Mouse (Mus musculus) ES-E14 (cell line): ENCODE data around the gene Tmem141. TPM values are rescaled to one million over a fixed set of nuclear protein-coding genes. Genes with fewer than 3 reads are reported as not detected.

Source experiments
- DNase-seq: peaks from one replicate; pipeline ENCODE4 v3.0.0-alpha.2; 2013; ENCODE audit warnings: low read depth, low spot score
- H3K27ac ChIP-seq: 2 replicates; pipeline ENCODE4 v1.5.1; 2012; ENCODE audit warnings: low read depth, mild to moderate bottlenecking, low read length, moderate library complexity, mixed read lengths; ENCODE audit not compliant: poor library complexity, insufficient read depth, severe bottlenecking
- H3K36me3 ChIP-seq: 2 replicates; pipeline ENCODE4 v1.6.1; 2012; ENCODE audit warnings: mild to moderate bottlenecking, low read length, moderate library complexity, mixed read lengths; ENCODE audit not compliant: control insufficient read depth, poor library complexity, insufficient read depth, severe bottlenecking
- H3K4me1 ChIP-seq, 2 experiments: fragments of 150-350 bp in 1 of 2; sonication (generic) in 1 of 2; 2 replicates each; pipeline ENCODE4 v1.6.1; 2012; ENCODE audit warnings: low read length in 2 of 2, mild to moderate bottlenecking in 1 of 2, mixed read lengths in 1 of 2; ENCODE audit not compliant: control insufficient read depth in 2 of 2, insufficient read depth in 2 of 2, poor library complexity in 1 of 2
- H3K4me3 ChIP-seq, 2 experiments: fragments of 150-350 bp in 1 of 2; sonication (generic) in 1 of 2; 2 replicates each; pipeline ENCODE4 v1.5.1; 2012; ENCODE audit warnings: low read length in 2 of 2, low read depth in 1 of 2, mild to moderate bottlenecking in 1 of 2, mixed read lengths in 1 of 2; ENCODE audit not compliant: insufficient read depth in 1 of 2, poor library complexity in 1 of 2, severe bottlenecking in 1 of 2
- H3K9ac ChIP-seq: 2 replicates; pipeline ENCODE4 v1.6.1; 2012; ENCODE audit warnings: low read depth, mild to moderate bottlenecking, low read length, mixed read lengths; ENCODE audit not compliant: poor library complexity, insufficient read depth, severe bottlenecking
- H3K9me3 ChIP-seq: fragments of 150-350 bp; sonication (generic); 2 replicates; pipeline ENCODE4 v1.6.1; 2012; ENCODE audit warnings: low read depth, mild to moderate bottlenecking, low read length; ENCODE audit not compliant: control insufficient read depth, insufficient read depth
- CHD2 ChIP-seq: IDR thresholded peaks from 2 replicates; pipeline ENCODE4 v1.6.1; 2014; ENCODE audit warnings: mild to moderate bottlenecking, low read depth, low read length, inconsistent platforms
- HCFC1 ChIP-seq: IDR thresholded peaks from 2 replicates; pipeline ENCODE4 v1.6.1; 2012; ENCODE audit warnings: low read length, inconsistent platforms, borderline replicate concordance; ENCODE audit not compliant: insufficient read depth
- MAFK ChIP-seq: IDR thresholded peaks from 2 replicates; pipeline ENCODE4 v1.6.1; 2014; ENCODE audit warnings: mild to moderate bottlenecking, low read depth, low read length, inconsistent platforms; ENCODE audit not compliant: insufficient read depth
- ZC3H11A ChIP-seq: IDR thresholded peaks from 2 replicates; pipeline ENCODE4 v1.6.1; 2012; ENCODE audit warnings: low read depth, mild to moderate bottlenecking, inconsistent platforms, low read length, borderline replicate concordance
- ZNF384 ChIP-seq: IDR thresholded peaks from 2 replicates; pipeline ENCODE4 v1.6.1; 2012; ENCODE audit warnings: low read depth, low read length, inconsistent platforms
- in situ Hi-C, 2 experiments: fragments of 600-800 bp; cut with MboI; formaldehyde crosslinking; loops; one replicate each; pipeline ENCODE4 v1.15.1; 2025; ENCODE audit warnings: low sequenced_read_pairs in 2 of 2, inconsistent platforms in 1 of 2; ENCODE audit not compliant: unreplicated experiment in 2 of 2
- total RNA-seq: library from RNA; depleted of rRNA; stranded (reverse); fragments of 300-350 nt; gene quantifications from 2 replicates; pipeline ENCODE4 v1.2.3, GENCODE M21; 2012

The Tmem141 gene
- total RNA-seq, 1 experiment, result 6.7 TPM

DNA sequence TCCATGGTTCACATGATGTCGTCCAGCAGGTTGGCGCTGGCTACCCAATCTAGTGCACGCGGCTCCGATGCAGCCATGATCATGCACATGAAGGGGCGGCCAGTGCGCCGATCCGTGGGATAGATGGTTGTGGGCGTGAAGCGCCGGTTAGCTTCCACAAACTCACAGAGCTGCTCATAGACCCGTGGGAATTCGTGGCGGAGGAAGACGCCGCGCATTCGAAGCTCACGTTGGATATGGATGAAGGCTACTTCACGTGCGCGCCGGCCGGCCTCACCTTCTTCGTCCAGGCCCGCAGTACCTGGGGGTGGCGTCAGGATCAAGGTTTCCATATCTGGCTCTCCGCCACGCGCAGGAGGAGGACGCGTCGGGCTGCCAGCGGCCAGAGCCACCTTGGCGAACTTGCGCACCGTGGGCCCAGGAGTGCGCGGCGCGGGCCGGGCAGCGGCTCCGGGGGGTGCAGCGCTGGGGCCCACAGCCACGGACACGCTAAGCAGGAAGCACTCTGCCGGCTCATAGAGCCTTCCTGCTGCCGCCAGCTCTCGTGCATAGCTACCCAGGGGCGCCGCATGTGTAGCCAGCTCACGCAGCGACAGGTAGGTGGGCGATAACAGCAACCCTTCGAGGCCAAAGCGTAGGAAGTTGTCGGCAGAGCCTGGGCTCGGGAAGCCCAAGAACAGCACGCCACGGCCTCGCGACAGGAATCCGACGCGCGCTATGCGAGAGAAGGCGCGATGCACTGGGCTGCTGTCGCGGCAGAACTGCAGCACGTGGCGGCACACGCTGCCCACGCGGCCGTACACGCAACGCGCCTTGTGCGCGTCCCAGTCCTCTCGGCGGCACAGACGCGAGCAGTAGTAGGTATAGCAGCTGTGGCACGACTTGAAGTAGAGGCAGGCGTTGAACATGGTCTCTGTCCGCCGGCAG is 44.6 kb downstream of the Tmem141 start:
- peak overlapping the region; percentile 13 for H3K9ac ChIP-seq
- TF ChIP-seq ZC3H11A (no peak), CHD2 (no peak), HCFC1 (no peak), MAFK (no peak), ZNF384 (no peak)
- no peak overlapping the region for H3K27ac ChIP-seq
- in situ Hi-C loops, result no loop called here
- H3K36me3 ChIP-seq, result no peaks in the 10 kb centered on the region
- no peaks in the 10 kb centered on the region for H3K9me3 ChIP-seq
- H3K4me3 ChIP-seq, result peak overlapping the region; percentile 22 to 34; a peak in 3 of 4 replicates
- H3K4me1 ChIP-seq, result peaks cover 0 to 34% of the 10 kb centered on the region in 2 experiments; a peak in 2 of 4 replicates
- no peak for DNase-seq

DNA sequence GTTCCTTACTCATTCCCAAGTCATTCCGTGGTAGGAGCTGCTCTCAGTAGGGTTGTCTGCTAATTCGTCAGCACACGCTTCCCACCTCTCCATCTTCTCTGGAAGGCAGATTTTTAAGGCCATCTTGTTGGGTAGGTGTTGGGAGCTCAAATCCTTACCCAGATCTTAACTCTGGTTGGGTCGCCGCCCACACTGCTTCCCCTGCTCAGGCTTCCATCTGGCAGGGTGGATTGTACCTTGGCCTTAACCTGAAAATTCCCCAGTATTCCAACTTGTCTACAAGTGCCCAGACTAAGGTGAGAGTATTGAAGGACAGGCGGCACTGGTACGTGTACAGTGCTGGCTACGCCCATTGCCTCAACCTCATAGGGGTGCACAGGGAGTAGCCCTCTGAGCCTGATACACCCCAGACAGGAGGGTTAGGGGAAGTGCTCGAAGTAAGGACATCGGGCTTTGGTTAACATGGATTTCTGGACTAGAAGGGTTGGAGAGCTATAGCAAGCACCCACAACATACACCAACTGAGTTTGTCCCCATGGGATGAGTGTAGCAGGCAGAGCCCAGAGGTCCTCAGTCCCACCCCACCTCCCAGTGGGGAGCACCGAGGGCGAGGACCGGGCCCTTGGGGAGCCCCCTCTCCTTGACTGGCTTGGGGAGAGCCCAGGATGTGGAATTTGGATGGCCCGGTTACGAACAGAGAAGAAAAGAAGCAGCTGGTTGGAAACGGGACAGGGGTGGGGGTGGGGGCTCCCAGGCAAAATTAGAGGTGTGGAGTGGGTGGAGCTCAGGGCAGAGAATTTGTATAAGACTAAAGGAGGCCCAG is 45.6 kb downstream of the Tmem141 start:
- in situ Hi-C loops, result no loop called here
- peaks cover 0 to 30% of the 10 kb centered on the region in 2 experiments; a peak in 2 of 4 replicates for H3K4me1 ChIP-seq
- no peak overlapping the region for H3K9ac ChIP-seq
- no peak overlapping the region for H3K27ac ChIP-seq
- DNase-seq, result no peak
- H3K9me3 ChIP-seq, result no peaks in the 10 kb centered on the region
- TF ChIP-seq ZNF384 (no peak), CHD2 (no peak), ZC3H11A (no peak), HCFC1 (no peak), MAFK (no peak)
- 0 out of 4 replicates have a peak overlapping the region, but pooled peaks of 1 of the 2 experiments have one; percentile 8 for H3K4me3 ChIP-seq
- H3K36me3 ChIP-seq, result no peaks in the 10 kb centered on the region; the same call in 1 of the 2 replicates

DNA sequence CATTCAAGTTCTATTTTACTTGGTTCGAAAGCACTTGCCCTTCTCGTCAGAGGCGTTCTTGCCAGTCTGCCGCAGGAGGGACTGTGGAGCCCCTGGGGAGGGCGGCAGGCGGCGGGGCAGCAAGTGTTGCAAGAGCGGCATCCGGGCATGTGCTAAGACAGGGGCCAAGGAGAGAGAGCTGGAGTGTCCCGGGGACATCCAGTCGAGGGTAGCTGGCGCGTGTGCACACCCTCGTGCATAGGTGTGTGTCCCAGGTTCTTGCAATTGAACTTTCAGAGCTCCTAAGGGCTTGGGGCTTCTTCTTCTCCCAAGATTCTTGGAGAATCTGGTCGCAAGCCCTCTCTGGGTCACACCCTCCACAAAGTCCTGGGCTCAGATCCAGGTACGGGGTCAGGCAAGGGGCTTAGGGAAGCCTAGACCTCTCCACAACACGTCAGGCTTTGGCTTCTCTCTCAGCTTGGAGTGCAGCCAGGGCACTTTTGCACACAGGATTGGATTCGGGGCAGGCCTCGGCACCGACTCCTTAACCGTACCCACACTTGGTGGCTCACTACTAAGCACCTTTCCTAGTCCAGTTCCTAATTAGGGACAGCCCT is 46.3 kb downstream of the Tmem141 start:
- peak overlapping the region; percentile 28; the same call in 1 of the 2 replicates for H3K9ac ChIP-seq
- no peak for TF ChIP-seq ZNF384
- TF ChIP-seq ZC3H11A, result no peak
- TF ChIP-seq HCFC1, result no peak
- no peak for TF ChIP-seq MAFK
- no peak for TF ChIP-seq CHD2
- peaks cover 3% of the 10 kb centered on the region; the same call in 1 of the 2 replicates for H3K36me3 ChIP-seq
- in situ Hi-C loops, result no loop called here
- no peak for DNase-seq
- H3K9me3 ChIP-seq, result no peaks in the 10 kb centered on the region
- H3K27ac ChIP-seq, result no peak overlapping the region
- H3K4me3 ChIP-seq, result peak overlapping the region; percentile 49 to 54; a peak in 3 of 4 replicates
- H3K4me1 ChIP-seq, result peaks cover 0 to 29% of the 10 kb centered on the region in 2 experiments; a peak in 2 of 4 replicates

GRCm38 (mm10) chr2:25574579-25575431 is 47.0 kb downstream of the Tmem141 start, which contains the start of the genes Mamdc4 and Phpt1:
Gene Mamdc4 (minus strand): TSS chr2:25574845.
Gene Phpt1 (minus strand): TSS chr2:25575224.
- Histone ChIP-seq H3K4me1 (peaks cover 0 to 29% of the 10 kb centered on the region in 2 experiments; a peak in 2 of 4 replicates), H3K4me3 (peak within 1 kb of the TSS; percentile 81 to 94), H3K27ac (peak within 1 kb of the TSS; percentile 58; the same call in 1 of the 2 replicates), H3K36me3 (peaks cover 5% of the 10 kb centered on the region; the same call in 1 of the 2 replicates), H3K9me3 (no peaks in the 10 kb centered on the region), H3K9ac (peak within 1 kb of the TSS; percentile 86)
- in situ Hi-C loops, result no loop called here
- no peak for TF ChIP-seq MAFK
- peak; percentile 89 for TF ChIP-seq CHD2
- peak; percentile 94 for DNase-seq
